Mouse (Mus musculus) testis, postnatal 14 days (tissue): Measurements from ENCODE around the gene Gadd45g.
"Not testable (repeated sequence)": the region's sequence is repeated elsewhere in the genome, so short reads cannot be mapped to it uniquely, and the experiment has no call there.

Source experiments
- DNase-seq: peaks from one replicate; pipeline ENCODE4 v3.0.0; 2021; ENCODE audit warnings: low spot score

Gene Gadd45g

DNA sequence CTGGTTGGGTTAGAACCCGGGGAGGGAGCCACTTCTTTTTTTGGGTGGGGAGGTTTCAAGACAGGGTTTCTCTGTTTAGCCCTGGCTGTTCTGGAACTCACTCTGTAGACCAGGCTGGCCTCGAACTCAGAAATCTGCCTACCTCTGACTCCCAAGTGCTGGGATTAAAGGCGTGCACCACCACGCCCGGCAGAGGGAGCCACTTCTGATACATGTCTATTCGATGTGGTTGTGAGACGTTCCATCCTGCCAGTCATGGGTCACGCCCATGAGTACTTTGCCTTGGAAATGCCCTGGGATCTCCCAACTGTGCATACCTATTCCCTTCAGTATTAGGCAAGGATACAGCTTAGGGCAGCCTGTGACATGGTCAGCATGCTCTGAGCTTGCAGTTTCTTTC, 12.5 kb upstream of the Gadd45g start:
- not testable (repeated sequence) for DNase-seq

DNA sequence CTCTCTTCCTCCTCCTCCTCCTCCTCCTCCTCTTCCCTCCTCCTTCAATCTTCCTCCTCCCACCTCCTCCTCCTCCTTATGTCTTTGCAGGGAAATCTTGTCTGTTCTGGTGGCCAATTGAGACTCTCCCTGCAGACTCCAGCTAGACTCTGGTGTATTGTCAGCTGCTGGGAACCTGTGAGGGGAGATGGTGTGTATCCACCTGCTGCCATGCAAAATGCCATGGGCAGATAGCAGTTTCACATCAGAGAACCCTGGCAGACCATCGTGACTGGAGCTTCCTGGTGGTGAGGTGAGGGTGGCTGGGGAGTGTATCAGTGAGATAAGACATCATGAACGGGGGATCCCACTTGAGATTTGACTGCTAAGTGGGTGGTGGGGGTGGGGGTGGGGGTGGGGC, 12.0 kb upstream of the Gadd45g start:
- DNase-seq: no peak

DNA sequence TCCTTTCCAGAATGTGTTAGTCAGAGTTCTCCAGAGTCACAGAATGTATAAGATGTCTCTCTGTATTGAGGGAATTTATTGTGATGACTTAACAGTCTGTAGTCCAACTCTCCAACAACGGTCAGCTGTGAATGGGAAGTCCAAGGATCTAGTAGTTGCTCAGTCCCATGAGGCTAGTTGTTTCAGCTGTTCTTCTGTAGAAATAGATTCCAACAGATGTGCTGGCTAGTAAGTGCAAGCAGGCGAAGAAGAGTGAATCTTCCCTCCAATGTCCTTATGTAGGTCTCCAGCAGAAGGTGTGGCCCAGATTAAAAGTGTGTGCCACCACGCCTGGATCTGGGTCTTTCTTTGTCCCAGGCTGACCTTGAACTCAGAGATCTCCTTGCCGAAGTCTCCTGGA, 11.3 kb upstream of the Gadd45g start:
- not testable (repeated sequence) for DNase-seq

- no peak for DNase-seq
Observed at GRCm38 (mm10) chr13:51837402-51837801, 9.1 kb upstream of the Gadd45g start.

- DNase-seq: no peak
Observed at GRCm38 (mm10) chr13:51839250-51840026, 7.0 kb upstream of the Gadd45g start.

DNA sequence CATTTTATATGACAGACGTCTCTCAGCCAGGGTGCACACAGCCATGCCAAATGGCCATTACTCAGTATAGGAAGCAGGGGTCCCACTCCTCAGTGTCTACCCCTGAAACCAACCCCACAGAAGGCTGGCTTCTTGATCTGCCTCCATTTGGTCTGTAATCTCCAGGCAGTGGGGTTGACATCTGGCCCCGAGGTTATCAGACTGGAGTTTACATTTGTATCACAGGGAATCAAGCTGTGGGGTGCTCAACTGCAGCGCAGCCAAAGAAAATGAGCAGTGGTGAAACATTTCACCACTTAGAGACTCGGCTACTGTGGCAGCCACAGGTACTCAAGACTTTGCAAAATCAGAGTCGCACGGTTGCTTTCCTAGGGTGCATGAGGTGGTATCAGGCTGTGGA, 5.8 kb upstream of the Gadd45g start:
- no peak for DNase-seq

GRCm38 (mm10) chr13:51841541-51842115, 4.8 kb upstream of the Gadd45g start:
- no peak for DNase-seq

GRCm38 (mm10) chr13:51842191-51842590, 4.3 kb upstream of the Gadd45g start:
- no peak for DNase-seq

- no peak for DNase-seq
Observed at GRCm38 (mm10) chr13:51842773-51843172, 3.7 kb upstream of the Gadd45g start.

DNA sequence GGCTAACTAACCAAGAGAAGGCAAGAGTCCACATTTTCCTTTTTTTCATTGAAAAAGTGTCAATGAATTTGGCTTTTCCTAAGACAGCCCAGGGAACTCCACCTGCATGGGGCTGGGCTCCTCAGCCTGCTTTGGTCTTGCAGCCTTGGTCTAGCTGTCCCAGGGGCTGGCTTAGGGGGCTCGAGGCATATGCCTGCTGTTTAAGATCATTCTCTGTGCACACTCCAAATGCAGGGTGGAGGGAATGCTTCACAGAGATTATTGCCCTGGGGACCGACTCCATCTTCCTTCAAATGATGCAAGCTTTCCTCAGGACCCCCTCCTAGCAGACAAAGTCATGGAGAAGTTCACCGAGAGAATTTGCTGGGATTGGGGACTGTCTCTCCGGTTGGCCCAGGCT, 3.2 kb upstream of the Gadd45g start:
- DNase-seq: no peak

GRCm38 (mm10) chr13:51844118-51844517, 2.4 kb upstream of the Gadd45g start:
- no peak for DNase-seq

DNA sequence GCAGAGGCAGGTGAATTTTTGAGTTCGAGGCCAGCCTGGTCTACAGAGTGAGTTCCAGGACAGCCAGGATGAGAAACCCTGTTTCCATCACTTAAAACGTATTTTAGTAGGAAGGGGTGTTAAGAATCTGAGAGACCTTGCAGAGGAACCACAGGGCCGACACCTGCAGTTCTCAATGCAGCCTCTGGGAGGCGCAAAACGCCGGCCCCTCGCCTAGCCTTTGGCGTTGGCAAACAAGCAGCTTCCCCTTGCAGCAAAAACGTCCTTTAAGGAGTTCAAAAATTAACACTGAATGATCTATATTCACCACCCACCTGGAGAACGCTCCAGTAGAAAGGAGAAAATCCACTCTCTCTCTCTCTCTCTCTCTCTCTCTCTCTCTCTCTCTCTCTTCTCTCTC, 1.8 kb upstream of the Gadd45g start:
- DNase-seq: peak; percentile 76

DNA sequence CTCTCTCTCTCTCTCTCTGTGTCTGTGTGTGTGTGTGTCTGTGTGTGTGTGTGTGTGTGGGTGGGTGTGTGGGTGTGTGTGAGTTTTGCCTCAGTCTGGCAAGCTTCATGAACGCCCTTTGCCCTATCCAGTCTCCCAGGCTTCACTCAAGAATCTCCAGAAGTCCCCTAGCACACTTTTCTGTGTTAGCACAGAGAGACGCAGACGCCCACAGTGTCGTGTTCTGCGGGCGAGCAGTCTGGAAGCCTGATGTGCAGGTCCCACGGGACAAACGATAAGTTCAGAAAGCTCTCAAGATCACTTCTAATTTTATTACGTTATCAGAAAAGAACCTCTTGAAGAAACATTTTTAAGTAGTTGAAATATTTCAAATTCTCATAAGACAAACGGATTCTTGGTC, 1.4 kb upstream of the Gadd45g start:
- DNase-seq: no peak

- peak; percentile 73 for DNase-seq
Observed at GRCm38 (mm10) chr13:51845591-51846191, 787 bp upstream of the Gadd45g start.

DNA sequence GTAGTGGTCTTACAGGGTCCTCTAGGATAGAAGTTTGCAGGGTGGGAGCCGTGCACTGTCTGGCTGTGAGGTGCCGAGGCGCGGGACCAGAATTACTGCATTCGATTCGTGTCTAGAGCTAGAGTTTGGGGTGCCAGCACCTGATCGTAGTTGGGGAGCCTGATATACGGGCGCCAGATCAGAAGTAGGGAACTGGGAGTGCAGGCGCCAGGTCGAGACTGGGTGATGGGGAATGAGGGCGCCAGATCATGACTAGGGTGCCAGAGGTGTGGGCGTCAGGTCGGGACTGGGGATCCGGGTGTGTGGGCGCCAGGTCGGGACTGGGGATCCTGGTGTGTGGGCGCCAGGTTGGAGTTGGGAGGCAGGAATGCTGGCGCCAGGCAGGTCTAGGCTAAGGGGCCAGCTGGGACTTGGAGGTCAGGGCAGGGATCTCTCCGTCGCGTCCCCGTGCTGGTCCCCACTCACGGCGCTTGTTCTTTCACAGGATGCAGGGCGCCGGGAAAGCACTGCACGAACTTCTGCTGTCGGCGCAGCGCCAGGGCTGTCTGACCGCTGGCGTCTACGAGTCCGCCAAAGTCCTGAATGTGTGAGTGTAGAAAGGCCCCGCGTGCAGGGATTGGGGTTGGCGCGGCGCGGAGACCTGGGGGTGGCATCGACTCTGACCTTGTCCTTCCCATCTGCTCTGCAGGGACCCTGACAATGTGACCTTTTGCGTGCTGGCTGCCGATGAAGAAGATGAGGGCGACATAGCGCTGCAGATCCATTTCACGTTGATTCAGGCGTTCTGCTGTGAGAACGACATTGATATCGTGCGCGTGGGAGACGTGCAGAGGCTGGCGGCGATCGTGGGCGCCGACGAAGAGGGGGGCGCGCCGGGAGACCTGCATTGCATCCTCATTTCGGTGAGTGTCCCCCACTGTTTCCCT, 653 bp downstream of the Gadd45g start:
- DNase-seq: peak; percentile 71

DNA sequence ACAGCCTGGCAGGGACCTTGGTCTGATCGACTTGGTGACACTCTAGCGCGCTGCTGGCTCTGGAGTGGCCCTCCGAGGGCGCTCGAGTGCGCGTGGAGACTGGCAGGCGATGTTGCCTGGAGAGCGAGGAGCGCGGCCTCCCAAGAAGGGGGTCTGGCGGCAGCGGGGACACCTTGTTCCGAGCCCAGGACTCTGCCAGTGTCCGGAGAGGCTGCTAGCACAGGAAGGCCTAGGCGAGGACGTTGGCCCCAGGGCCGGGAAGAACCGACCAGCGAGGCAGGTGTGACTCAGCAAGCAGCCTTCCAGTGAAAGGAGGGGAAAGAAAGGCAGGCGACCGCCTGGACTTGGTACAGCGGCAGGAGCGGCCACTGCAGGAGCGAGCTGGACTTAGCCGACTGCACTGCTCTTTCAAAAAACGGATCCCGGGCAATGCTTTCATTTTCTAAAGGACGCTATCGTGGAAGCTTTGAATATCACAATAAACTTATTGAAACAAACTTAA, 1.6 kb downstream of the Gadd45g start:
- DNase-seq: peak; percentile 72

DNA sequence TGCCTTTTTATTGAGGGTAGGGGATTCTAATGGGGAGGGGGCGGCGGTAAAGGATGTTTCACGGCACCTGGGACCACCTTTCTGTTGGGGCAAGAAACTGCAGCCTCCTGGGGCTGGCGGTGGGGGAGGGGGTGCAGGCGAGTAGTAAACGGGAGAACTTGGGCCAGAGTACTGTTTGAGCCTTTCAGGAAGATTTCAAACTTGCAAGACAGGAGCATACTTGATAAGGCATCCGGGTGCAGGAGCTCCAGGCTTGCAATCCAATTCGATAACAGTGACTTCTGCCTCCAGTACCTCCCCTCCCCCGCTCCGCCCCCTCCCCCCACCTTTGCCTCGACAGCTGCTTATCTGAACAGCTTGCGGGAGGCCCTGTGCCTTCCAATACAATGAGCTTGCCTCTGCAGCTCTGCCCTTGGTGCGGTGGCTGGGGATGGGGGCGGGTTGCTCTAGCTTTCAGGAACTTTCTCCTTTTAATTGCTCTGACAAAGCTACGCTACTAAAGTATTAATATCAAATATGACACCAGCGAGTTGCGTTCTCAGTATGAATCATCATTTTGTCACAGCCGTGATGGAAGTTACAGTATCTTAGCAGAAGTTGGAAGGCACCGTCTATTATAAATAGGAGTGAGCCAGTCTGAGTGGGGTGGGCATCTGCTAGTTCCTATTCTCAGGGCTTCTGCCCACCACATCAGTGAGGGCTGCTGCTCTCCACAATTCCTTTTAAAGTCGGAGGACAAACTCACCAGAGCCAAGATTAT, 2.2 kb downstream of the Gadd45g start:
- peak; percentile 71 for DNase-seq

DNA sequence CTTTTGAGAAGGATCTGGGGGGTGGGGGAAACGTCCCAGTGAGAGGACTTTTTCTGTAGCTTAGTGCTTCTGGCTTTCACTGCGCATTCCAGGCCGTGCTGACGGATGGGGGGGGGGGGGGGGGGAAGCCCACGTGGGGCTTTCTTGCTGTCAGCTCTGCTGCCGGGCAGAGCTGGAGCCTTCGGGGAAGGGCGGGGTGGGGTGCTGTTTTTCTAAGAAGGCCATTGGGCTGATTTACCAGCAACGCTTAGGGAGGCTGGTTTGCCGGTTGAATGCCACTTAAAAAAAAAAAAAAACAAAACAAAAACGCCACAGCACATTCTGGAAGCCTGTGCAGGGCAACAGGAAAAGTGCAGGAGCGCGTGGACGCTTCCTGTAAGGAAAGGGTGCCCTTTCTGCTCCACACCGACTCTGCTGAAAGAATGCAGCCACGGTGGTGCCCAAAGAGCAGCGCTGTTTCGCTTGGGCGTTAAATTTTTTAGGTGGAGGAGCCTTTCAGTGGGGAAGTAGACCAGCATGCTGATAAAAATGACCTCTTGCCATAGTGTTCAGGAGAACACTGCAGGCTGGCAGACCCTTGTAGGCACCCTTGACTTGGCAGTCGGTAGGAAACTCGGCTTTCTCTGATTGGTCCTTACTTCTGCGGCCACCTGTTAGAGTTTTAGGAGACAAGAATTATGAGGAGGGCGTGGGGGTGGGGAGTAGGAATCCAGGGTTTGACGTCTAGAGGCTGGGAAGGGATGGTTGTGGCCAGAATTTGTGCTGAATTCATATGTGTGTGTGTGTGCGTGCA, 3.0 kb downstream of the Gadd45g start:
- no peak for DNase-seq

GRCm38 (mm10) chr13:51850565-51850964, 4.1 kb downstream of the Gadd45g start:
- peak; percentile 40 for DNase-seq

GRCm38 (mm10) chr13:51852560-51853190, 6.2 kb downstream of the Gadd45g start:
- no peak for DNase-seq
